Mouse (Mus musculus) macrophage (primary cell): Measurements from ENCODE around the gene Zfp160. TPM values are rescaled to one million over a fixed set of nuclear protein-coding genes. Genes with fewer than 3 reads are reported as not detected.
"Not testable (repeated sequence)": the region's sequence is repeated elsewhere in the genome, so short reads cannot be mapped to it uniquely, and the experiment has no call there.

ENCODE experiments used
- H3K27ac ChIP-seq: fragments of 350-480 bp; formaldehyde crosslinking; 2 replicates; pipeline ENCODE4 v1.9.0; 2021
- H3K36me3 ChIP-seq: fragments of 350-480 bp; formaldehyde crosslinking; 2 replicates; pipeline ENCODE4 v1.9.0; 2021; ENCODE audit errors: inconsistent target
- H3K4me3 ChIP-seq: fragments of 350-480 bp; formaldehyde crosslinking; 2 replicates; pipeline ENCODE4 v1.9.0; 2021; ENCODE audit errors: inconsistent target
- H3K79me2 ChIP-seq: fragments of 350-480 bp; formaldehyde crosslinking; 2 replicates; pipeline ENCODE4 v1.9.0; 2021; ENCODE audit errors: inconsistent target
- WGBS: methylation state at CpG from one replicate; pipeline ENCODE4 v1.1.7; 2026; ENCODE audit warnings: inconsistent platforms; ENCODE audit not compliant: missing documents; 5-methylcytosine and 5-hydroxymethylcytosine counted together
- polyA plus RNA-seq: library from polyadenylated mRNA; stranded (reverse); fragments of 250-400 nt; gene quantifications from 3 replicates; pipeline ENCODE4 v1.2.4, GENCODE M21; 2018; ENCODE audit warnings: inconsistent platforms

Gene Zfp160
- polyA plus RNA-seq, 1 experiment from 2014 or later, result 12.7 TPM

GRCm38 (mm10) chr17:21067036-21067435 is 58.3 kb downstream of the Zfp160 start:
- no peak overlapping the region for H3K27ac ChIP-seq
- no peak overlapping the region for H3K4me3 ChIP-seq
- H3K79me2 ChIP-seq, result no peaks in the 10 kb centered on the region
- no peaks in the 10 kb centered on the region for H3K36me3 ChIP-seq

GRCm38 (mm10) chr17:21069443-21069842 is 60.7 kb downstream of the Zfp160 start:
- H3K79me2 ChIP-seq, H3K36me3 ChIP-seq, H3K4me3 ChIP-seq, H3K27ac ChIP-seq: not testable (repeated sequence)
- no CpG with 5 or more reads among the region's 3 CpGs for WGBS

GRCm38 (mm10) chr17:21070971-21071370 is 62.3 kb downstream of the Zfp160 start:
- not testable (repeated sequence) for H3K79me2 ChIP-seq, H3K36me3 ChIP-seq, H3K4me3 ChIP-seq, H3K27ac ChIP-seq
- WGBS, result 83% methylated on average over 2 of the region's 2 CpGs

Other genes with a start within 250 kb of the Zfp160 start
- gene Vmn1r228, start 222.7 kb upstream of the Zfp160 start, polyA plus RNA-seq, result not detected in 3 replicates
- gene Vmn1r229, start 197.3 kb upstream of the Zfp160 start, polyA plus RNA-seq, result not detected in 3 replicates
- not detected in 3 replicates for gene Vmn1r230, start 168.5 kb upstream of the Zfp160 start, polyA plus RNA-seq
- not detected in 3 replicates for gene Vmn1r231, start 103.8 kb upstream of the Zfp160 start, polyA plus RNA-seq
- not detected in 3 replicates for gene Vmn1r232, start 89.2 kb upstream of the Zfp160 start, polyA plus RNA-seq
- gene Ppp2r1a, start 63.6 kb upstream of the Zfp160 start, polyA plus RNA-seq, result 155 to 220 TPM (median 207 TPM) in 3 replicates
- not detected in 3 replicates for gene Vmn1r233, start 12.4 kb upstream of the Zfp160 start, polyA plus RNA-seq
- not detected in 3 replicates for gene Vmn1r234, start 217.2 kb downstream of the Zfp160 start, polyA plus RNA-seq
- not detected in 3 replicates for gene Vmn1r235, start 247.5 kb downstream of the Zfp160 start, polyA plus RNA-seq